Mouse (Mus musculus): ENCODE data around the gene Ksr2.

DNA sequence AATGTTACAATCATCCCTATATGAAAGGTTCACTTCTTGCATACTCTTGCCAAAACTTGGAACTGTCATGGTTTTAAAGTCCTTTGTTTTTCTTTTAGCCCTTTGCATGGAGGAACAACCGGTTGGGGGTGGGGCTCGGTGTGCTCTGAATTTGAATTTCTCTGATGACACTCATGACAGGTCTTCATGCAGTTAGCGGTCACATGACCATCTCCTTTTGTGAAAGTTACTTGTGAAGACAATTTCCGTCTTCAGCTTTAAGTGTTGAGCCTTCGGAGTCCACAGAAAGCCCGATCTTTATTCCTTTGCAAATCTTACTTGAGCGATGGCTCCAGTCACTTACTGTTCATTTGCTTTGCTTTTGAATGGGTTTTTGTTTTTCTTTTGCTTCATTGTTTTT, 397.1 kb downstream of the Ksr2 start:
- TF ChIP-seq CTCF (conservative IDR thresholded peaks at IDR 0.05; ENCODE audit: low read length), result no peak
- no peak for TF ChIP-seq POU5F1 (IDR thresholded peaks at IDR 0.05; ENCODE audit: borderline replicate concordance, low read length)
- no peak for TF ChIP-seq NANOG (IDR thresholded peaks at IDR 0.05; ENCODE audit: borderline replicate concordance, low read length)
